Mouse (Mus musculus): ENCODE data around the gene Ino80d.

- TF ChIP-seq POLR2A (IDR thresholded peaks at IDR 0.05; ENCODE audit: control insufficient read depth, low read depth, low read length) (no peak), CTCF (IDR thresholded peaks at IDR 0.05; ENCODE audit: control insufficient read depth, insufficient read depth, insufficient replicate concordance, low read depth, low read length) (no peak)
These were observed 166.7 kb downstream of the Ino80d start for GRCm38 (mm10) chr1:62947807-62948206.

All from testis, adult 2 months (tissue).